Mouse (Mus musculus) cerebellum, adult 11-12 months (tissue): ENCODE results near the gene Rab30.
"Not testable (repeated sequence)": the region's sequence is repeated elsewhere in the genome, so short reads cannot be mapped to it uniquely, and the experiment has no call there.

Experiments used
- DNase-seq: peaks from one replicate; pipeline ENCODE4 v3.0.0; 2022

Gene Rab30

GRCm38 (mm10) chr7:92758067-92758466 is 16.7 kb downstream of the Rab30 start:
- DNase-seq, result no peak

- DNase-seq, result no peak
Measured at GRCm38 (mm10) chr7:92760651-92761050, 19.2 kb downstream of the Rab30 start.

DNA sequence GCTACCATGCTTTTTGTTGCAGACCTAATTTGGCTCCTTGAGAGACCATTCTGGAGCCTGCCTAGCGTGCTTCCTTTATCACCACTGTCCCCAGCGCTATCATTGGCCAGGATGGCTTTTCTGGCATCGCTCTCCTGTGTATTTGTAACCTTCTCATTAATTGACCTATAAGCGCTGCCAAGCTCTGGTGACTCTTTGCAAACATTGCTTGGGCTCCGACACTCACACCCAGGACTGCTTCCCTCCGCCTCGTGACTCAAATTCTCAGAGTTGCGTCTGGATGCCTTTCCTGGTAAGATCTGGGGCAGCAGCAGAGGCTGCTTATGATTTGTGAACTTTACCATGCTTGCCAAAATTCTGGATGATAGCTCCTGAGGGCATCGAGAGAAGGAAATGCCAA is 19.8 kb downstream of the Rab30 start:
- DNase-seq, result no peak

- peak; percentile 68 for DNase-seq
Measured at GRCm38 (mm10) chr7:92765426-92765825, 24.0 kb downstream of the Rab30 start.

DNA sequence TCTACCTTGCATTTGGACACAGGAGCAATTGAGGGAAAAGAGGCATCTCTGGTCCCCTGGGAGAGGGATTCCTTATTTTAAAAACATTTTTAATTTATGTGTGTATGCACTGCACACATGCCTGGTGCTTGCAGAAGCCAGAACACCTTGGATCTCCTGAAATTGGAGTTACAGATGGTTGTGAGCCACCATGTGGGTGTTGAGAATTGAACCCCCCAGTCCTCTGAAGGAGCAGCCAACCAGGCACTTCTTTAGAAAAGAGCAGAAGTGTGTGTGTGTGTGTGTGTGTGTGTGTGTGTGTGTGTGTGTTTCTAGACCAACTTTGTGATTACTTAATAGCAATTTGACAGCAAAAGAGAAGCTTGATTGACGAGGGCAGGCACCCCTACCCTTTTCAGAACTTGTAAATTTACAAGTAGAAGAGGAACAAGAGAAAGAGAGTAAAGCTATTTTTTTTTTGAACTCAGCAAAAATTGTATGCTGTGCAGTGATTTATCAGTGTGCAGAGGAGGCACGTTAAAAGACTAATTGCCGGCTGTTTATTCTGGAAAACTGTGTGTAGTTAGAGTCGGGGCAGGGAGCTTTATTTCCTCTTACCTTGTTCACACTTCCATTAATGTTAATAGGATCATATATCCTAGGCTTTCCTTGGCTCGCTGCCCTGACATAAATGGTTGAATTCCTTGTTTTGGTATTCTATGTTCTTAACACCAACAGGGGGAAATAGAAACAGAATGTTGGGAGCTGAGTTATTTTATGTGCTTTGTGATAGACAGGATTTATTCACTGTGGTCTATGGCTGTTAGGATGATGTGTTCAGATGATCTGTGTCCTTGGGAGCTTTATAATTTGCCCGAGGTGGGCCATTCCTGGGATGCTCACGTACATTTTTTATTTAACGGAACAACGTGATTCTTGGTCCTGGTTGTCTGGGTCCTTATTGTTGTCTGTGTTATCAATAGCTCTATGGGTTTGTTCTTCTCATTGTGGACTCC is 25.0 kb downstream of the Rab30 start:
- no peak for DNase-seq

DNA sequence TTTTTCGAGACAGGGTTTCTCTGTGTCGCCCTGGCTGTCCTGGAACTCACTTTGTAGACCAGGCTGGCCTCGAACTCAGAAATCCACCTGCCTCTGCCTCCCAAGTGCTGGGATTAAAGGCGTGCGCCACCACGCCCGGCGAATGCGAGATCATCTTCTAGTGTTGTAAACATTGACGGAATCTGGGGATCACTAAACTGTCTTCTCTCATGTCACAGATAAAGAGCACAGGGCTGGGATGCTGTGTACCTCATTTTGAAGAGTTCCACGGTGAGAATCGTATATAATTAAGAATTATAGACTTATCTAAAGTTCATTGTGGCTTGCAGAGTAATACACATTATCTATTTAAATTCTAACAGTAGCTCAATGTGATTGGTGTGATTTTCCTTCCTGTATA is 26.7 kb downstream of the Rab30 start:
- DNase-seq, result not testable (repeated sequence)

- DNase-seq, result no peak
Measured at GRCm38 (mm10) chr7:92768859-92769258, 27.5 kb downstream of the Rab30 start.

- no peak for DNase-seq
Measured at GRCm38 (mm10) chr7:92773006-92773405, 31.6 kb downstream of the Rab30 start.

- DNase-seq, result no peak
Measured at GRCm38 (mm10) chr7:92773596-92773995, 32.2 kb downstream of the Rab30 start.

DNA sequence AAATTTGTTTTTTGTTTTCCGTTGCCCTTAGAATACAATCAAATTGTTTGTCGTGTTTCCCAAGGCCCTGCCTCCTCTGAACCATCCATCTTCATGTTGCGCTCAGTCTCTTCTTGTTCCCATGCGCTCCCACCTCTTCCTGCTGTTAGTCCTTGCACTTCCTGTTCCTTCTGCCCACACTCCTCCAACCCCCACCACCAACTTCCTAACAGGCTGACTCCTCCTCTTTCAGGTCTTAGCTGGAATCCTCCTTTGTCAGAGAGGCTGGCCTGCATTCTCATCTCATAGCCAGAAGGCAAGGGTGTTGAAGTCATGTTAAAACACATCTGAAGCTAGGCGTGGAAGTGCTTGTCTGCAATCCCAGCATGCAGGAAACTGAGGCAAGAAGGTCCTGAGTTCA is 33.3 kb downstream of the Rab30 start:
- DNase-seq, result no peak

DNA sequence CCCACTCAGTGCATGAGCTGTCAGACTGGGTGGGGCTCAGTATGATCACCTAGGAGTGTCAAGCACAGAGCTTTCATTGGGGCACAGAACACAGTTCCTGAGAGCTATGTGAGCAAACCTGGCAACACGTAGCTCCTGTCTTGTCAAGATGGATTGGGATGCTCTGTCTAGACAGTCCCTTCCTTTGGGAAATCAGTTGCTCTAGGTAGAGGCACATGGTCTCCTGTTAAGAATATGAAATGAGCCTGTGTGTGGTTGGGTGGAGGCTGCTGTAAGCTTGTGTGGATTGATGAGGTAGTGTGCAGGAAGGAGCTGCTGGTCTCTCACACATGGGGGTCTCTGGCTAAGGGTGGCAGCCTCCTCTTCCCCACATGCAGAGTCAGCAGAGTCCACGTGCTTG is 34.3 kb downstream of the Rab30 start:
- DNase-seq, result no peak

DNA sequence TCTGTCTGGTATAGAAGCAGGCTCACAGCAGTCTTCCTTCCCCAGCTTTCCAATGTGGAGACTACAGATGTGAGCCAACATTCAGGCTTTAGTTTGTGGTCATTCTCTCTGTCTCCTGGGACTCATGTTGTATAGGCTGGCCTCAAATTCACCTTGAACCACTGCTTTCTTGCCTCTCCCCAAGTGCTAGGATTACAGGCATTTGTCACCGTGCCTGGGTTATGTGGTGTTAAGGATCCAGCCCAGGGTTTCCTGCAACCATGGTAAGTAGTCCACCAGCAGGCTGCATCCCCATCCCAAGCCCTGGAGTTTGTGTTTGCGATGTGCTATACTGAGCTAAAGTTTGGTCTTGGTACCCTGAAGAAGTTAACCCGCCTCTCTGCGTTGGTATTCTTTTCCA is 35.2 kb downstream of the Rab30 start:
- no peak for DNase-seq

DNA sequence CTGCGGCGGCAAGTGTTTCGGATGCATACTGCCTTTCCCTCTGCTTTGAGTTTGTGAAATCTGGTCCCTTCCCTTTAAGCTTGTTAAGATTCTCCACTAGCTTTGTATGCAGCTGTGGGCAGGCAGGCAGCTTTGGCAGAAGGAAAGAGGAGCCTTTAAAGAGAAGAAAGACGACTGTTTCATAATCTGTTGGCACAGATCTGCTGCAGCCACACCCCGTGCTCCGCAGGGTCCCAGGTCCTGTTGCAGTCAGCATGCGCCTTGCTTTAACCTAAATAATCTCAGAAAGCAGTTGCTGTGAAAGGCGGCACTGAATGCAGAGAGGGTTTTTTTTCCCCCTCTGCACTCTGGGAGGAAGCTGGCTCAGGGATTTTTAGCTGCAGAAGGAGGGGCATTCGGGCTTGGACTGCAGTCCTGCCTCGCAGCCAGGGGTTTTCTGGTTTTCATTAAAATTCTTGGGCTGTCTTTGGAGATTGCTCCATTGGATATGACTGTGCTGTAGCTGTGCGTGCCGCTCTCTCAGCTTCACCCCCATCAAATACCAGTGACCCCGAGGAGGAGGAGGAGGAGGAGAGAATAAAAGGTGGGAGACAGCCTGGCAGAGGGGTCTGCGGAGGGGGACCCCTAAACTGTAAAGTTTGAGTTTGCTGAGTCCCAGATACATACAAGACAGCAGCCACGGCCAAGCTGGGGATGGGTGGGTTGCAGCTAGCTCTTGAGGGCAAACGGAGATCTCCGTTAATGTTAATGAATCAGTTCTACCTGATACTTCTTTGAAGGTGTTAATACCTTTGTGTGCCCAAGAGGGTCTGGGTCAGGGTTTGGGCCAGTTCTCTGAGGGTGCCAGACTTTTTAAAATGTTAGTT is 35.9 kb downstream of the Rab30 start:
- DNase-seq, result peak; percentile 77

DNA sequence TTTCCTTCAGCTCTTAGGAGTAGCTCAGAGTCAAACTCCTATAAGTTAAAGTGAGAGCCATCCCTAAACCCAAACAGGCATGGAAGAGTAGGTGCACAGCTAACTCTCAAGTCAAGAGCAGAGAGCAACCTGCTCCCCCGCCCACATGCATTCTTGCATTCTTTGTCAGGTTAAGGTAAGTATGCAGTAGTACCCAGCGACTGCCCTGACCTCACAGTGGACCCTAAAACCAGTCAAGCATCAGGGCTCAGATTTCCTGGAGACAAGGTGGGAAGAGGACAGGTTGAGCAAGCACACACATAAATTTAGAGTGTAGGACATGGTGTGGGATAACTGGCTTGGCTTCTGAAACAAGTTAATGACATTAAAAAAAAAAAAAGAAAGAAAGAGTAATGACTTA is 37.7 kb downstream of the Rab30 start:
- DNase-seq, result no peak

- no peak for DNase-seq
Measured at GRCm38 (mm10) chr7:92781361-92781760, 40.0 kb downstream of the Rab30 start.

DNA sequence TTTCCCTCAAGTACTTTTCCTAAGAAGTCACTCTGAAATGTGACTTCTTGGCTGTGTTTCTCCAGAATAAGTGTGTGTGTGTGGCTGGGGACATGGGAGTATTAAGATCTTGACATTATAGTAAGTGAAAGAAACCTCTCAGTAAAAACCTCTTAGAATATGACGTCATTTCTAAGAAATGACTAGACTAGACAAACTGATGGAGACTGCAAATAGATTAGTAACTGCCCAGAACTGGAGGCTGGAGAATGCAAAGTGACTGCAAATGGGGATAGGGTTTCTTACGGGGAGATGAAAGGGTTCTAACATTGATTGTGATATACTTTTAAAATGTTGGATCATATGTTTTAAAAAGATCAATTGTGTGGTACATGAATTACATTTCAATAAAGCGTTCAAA is 40.5 kb downstream of the Rab30 start:
- no peak for DNase-seq

DNA sequence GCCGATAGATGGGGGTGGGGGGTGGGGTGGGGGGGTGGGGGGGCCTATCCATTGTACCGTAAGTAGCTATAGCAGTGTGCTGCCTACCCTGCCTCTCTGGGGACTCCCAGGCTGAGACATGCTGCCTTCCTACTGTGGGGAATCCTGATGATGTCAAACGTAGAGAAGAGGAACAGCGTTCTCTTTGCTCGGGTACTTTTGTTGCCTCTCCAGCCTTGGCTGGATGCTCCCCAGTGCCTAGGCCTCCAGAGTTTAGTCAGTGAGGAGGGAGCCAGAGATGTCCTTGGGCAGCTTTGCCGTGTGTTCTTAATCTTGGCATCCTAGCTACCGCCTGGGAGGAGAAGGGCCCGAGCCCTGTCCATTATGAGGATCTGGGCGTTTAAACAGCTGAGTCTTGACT is 41.1 kb downstream of the Rab30 start:
- DNase-seq, result no peak

DNA sequence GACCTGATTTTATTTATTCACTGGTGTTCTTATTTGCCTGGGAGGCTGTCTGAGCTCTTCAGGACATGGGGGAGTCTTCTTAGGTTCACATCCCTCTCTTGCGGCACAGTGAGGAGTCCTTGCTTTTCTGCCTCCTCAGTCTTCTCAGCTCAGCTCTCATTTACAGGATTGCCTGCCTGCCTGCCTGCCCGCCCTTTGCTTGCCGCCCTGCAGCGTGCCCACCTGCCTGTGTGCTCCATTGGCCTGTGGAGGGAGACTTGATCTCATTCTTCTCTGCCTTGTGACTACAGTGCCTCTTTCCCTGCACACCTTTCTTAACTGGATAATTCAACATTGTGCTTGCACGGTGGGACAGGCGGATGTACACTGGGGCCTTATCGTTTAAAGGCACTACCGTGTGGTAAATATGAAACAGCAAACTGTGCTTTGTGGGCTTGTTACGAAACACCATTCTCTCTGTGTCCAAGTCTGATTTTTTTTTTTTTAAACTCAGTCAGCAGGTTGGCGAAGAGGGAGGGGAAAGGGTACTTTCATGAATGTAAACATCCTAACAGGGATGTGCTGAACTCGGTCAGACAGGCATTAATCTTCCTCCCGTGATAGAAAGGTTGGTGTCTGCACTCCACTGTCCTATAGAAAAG is 41.9 kb downstream of the Rab30 start:
- DNase-seq, result peak; percentile 82

GRCm38 (mm10) chr7:92783914-92784313 is 42.5 kb downstream of the Rab30 start:
- DNase-seq, result no peak

GRCm38 (mm10) chr7:92795749-92796148 is 54.3 kb downstream of the Rab30 start:
- DNase-seq, result peak; percentile 83

- no peak for DNase-seq
Measured at GRCm38 (mm10) chr7:92796813-92797212, 55.4 kb downstream of the Rab30 start.

GRCm38 (mm10) chr7:92799665-92800595 is 58.5 kb downstream of the Rab30 start:
- no peak for DNase-seq
